Mouse (Mus musculus): ENCODE measurements around the gene Zwilch.

DNA sequence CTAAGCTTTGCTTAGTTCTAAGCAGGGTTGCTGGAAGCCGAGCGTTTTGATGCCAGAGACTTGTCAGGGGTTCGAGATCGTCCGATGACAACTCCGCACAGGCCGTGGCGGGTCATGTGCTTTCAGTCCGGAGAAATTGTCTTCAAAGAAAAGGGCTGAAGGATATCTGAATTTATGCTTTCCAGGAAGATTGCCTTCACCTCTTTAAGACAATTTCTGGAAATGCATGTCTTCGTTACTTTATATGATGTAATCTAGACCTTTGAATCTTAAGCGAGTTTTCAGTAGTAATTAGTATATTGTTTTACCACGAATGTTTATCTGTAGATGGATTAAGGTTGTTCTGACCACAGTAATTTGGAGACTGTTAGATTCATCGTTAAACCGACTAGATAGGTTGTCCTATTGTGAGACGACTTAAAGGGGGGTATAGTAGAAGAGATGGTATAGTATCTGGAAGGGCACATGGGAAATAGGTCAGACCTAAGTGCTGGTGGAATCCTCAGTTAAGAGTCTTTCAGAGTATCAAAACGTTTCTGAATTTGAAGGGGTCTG lies 839 bp upstream of the Zwilch start:
- TF ChIP-seq POLR2A (IDR thresholded peaks at IDR 0.05; ENCODE audit: low read depth, low read length) (no peak), CTCF (conservative IDR thresholded peaks at IDR 0.05; ENCODE audit: insufficient read depth, insufficient read length, low read depth, low read length) (no peak)
